Mouse (Mus musculus) cerebellum, postnatal 14 days (tissue): ENCODE results near the gene Dok7.

Experiments
- DNase-seq, 2 experiments: peaks; one replicate each; pipeline ENCODE4 v3.0.0; 2021; ENCODE audit warnings: mixed read lengths in 2 of 2

Gene Dok7

GRCm38 (mm10) chr5:35120024-35120423, 63.5 kb downstream of the Dok7 start:
- peak; percentile 76 to 80 for DNase-seq

GRCm38 (mm10) chr5:35129208-35129607, 72.6 kb downstream of the Dok7 start:
- DNase-seq = peak; percentile 70 to 73

GRCm38 (mm10) chr5:35129767-35130191, 73.2 kb downstream of the Dok7 start:
- DNase-seq = peak; percentile 67 to 69

- DNase-seq = peak in 1 of 2 experiments; percentile 49
These were observed 74.7 kb downstream of the Dok7 start for GRCm38 (mm10) chr5:35131237-35131636.

GRCm38 (mm10) chr5:35131773-35132172, 75.2 kb downstream of the Dok7 start:
- DNase-seq = peak; percentile 97 to 99

- DNase-seq = peak; percentile 39 to 41
These were observed 75.9 kb downstream of the Dok7 start for GRCm38 (mm10) chr5:35132278-35132980.

GRCm38 (mm10) chr5:35133468-35133867, 76.9 kb downstream of the Dok7 start:
- DNase-seq = peak; percentile 49 to 60

- DNase-seq = no peak
These were observed 77.7 kb downstream of the Dok7 start for GRCm38 (mm10) chr5:35134286-35134685.

GRCm38 (mm10) chr5:35135903-35136302, 79.3 kb downstream of the Dok7 start:
- no peak for DNase-seq
